Mouse (Mus musculus): ENCODE measurements around the gene Gm648.
"Not testable (repeated sequence)": the region's sequence is repeated elsewhere in the genome, so short reads cannot be mapped to it uniquely, and the experiment has no call there.

Gm648 gene

GRCm38 (mm10) chrX:56549506-56549905 lies at the start of gene Gm648:
Gene Gm648, minus strand, starts transcription at chrX:56549606.
- in situ Hi-C loops (cut with MboI; ENCODE audit: low pct_unique_long_range_greater_than_20kb in 1 of 2, low sequenced_read_pairs in 2 of 2, unreplicated experiment in 1 of 2), result loop anchor here in 1 of 2 experiments (25.0 kb wide), 1 partner anchor 238 kb away; no protein-coding TSS in a partner anchor

DNA sequence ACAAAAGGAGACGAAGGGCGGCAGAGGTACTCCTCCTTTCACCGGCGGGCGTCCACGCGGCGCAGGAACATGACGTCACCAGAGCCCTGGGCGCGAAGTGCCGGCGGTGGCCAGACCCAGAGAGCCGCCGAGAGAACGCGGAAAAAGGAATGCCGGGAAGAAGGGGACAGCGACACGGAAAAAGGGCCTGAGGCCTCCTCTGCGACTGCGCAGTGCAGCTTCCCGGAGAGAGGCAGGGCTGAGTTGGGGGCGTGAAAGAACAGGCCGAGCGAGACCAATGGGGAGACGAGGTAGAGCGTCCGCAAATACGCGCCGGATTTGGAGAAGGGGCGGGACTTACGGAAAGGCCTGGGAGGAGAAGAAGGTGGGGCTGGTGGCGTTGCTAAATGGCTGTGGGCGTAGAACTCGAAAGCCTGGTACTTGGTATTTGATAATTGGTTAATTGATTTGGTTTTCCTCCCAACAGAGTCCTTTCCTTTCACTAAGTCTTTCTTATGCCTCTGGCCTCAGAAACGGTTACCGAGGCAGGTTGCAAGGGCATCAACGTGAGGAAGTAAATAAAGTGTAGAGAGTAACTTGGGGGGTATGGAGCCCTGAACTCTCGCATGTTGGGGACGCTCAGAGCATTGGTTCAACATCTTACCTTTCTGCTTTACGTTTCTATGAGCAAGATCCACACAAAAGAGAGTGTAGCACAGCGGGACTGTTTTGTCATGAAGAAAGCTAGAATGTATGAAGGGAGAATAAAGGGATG lies 48.7 kb upstream of the Gm648 start, which contains the start of gene Mmgt1:
TSS of gene Mmgt1 (minus strand) at position 183 of the 754 bp plus-strand sequence.
- in situ Hi-C loops (cut with MboI; ENCODE audit: low pct_unique_long_range_greater_than_20kb in 1 of 2, low sequenced_read_pairs in 2 of 2, unreplicated experiment in 1 of 2), result no loop called here

- in situ Hi-C loops (cut with MboI; ENCODE audit: low pct_unique_long_range_greater_than_20kb in 1 of 2, low sequenced_read_pairs in 2 of 2, unreplicated experiment in 1 of 2), result no loop called here
Measured at GRCm38 (mm10) chrX:56597219-56597886, 47.9 kb upstream of the Gm648 start.

DNA sequence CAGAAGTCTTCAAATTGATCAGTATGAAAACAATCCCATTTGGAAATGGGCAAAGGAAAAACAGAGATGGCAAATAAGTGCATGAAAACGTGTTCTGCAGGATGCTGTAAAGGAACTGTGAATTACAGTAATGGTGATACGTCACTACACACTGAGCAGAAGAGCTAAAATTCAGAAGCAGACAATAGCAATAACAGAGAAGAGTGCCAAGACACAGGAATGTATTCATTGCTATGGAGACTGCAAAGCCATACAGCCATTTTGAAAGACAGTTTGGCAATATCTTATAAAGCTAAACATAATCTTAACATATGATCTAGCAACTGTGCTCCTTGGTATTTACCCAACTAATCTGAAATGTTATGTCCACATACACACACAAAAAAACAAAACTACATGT lies 28.8 kb upstream of the Gm648 start:
- in situ Hi-C loops (cut with MboI; ENCODE audit: low pct_unique_long_range_greater_than_20kb in 1 of 2, low sequenced_read_pairs in 2 of 2, unreplicated experiment in 1 of 2), result no loop called here

GRCm38 (mm10) chrX:56572465-56572864 lies 23.1 kb upstream of the Gm648 start:
- in situ Hi-C loops (cut with MboI; ENCODE audit: low pct_unique_long_range_greater_than_20kb in 1 of 2, low sequenced_read_pairs in 2 of 2, unreplicated experiment in 1 of 2), result no loop called here

DNA sequence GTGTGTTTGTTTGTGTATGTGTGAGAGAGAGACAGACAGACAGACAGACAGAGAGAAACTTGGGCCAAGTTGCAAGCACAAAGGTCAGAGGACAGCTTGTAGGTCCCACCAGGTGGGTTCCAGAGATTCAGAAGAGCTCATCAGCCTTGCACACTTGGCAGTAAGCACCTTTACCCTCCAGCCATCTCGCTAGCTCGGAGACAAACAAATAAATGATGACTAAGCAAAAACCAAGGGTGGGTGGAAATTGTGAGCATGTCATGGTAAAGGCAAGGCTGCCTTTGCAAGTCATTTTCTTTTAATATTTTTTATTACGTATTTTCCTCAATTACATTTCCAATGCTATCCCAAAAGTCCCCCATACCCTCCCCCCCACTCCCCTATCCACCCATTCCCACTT lies 4.2 kb upstream of the Gm648 start:
- in situ Hi-C loops (cut with MboI; ENCODE audit: low pct_unique_long_range_greater_than_20kb in 1 of 2, low sequenced_read_pairs in 2 of 2, unreplicated experiment in 1 of 2), result no loop called here

GRCm38 (mm10) chrX:56537162-56537561 lies 12.2 kb downstream of the Gm648 start:
- in situ Hi-C loops (cut with MboI; ENCODE audit: low pct_unique_long_range_greater_than_20kb in 1 of 2, low sequenced_read_pairs in 2 of 2, unreplicated experiment in 1 of 2), result loop anchor here in 1 of 2 experiments (25.0 kb wide), 1 partner anchor 250 kb away; no protein-coding TSS in a partner anchor

GRCm38 (mm10) chrX:56531266-56531665 lies 18.1 kb downstream of the Gm648 start:
- in situ Hi-C loops (cut with MboI; ENCODE audit: low pct_unique_long_range_greater_than_20kb in 1 of 2, low sequenced_read_pairs in 2 of 2, unreplicated experiment in 1 of 2), result loop anchor here in 1 of 2 experiments (25.0 kb wide), 1 partner anchor 256 kb away; no protein-coding TSS in a partner anchor

- in situ Hi-C loops (cut with MboI; ENCODE audit: low pct_unique_long_range_greater_than_20kb in 1 of 2, low sequenced_read_pairs in 2 of 2, unreplicated experiment in 1 of 2), result not testable (repeated sequence)
Measured at GRCm38 (mm10) chrX:56524442-56524841, 25.0 kb downstream of the Gm648 start, which contains the start of gene Gm10477. Gene Gm10477, plus strand, starts transcription at chrX:56524742.

DNA sequence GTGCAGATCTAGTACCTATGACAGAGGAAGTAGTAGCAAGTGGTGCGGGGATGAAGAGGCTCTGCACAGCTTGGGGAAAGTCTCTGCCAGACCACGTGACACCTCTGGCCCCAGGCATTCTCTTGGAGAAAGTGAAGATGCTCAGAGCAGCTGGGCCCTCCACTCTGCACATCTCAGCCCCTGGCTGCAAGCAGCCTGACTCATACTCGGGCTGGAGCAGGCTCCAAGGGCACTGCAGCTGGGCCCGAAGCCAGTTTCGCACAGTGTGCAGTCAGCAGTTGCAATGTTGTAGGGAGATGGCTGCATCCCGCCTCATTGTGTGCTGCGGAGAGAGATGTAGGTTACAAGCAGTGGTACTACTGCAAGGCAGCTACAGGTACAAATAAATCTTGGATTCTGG lies 52.2 kb downstream of the Gm648 start:
- in situ Hi-C loops (cut with MboI; ENCODE audit: low pct_unique_long_range_greater_than_20kb in 1 of 2, low sequenced_read_pairs in 2 of 2, unreplicated experiment in 1 of 2), result loop anchor here in 1 of 2 experiments (10.0 kb wide), 1 partner anchor 62 kb away; no protein-coding TSS in a partner anchor

Data from mouse embryonic stem cell (cell line).